Mouse (Mus musculus): ENCODE measurements at regions not wholly inside any gene's neighbourhood (a gene's known extent, or its start where the extent isn't known, plus 50 kb on each side); places are given as distances from the start of the nearest gene placed in this dataset.

DNA sequence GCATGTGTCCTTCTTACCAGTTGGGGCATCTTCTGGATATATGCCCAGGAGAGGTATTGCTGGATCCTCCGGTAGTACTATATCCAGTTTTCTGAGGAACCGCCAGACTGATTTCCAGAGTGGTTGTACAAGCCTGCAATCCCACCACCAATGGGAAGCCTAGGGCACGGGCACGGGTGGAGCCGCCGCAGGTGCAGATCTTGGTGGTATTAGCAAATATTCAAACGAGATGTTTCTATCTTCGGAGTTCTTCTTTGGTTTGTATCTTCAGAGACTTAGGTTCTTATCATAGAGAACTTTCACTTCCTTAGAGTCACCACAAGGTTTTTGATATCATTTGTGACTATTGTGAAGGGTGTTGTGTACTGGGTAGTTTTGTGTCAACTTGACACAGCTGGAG lies 103.1 kb downstream of the Btbd35f12 start:
- ATAC-seq (replicated peaks; ENCODE audit: low FRiP score, poor library complexity, severe bottlenecking), result peak; percentile 93

All from erythroid progenitor cell, adult 5-6 weeks (primary cell).